28 mouse cellular contexts compared by ENCODE assay signal in genomic region chr5:125199086-125199485, GRCm38 (mm10).
"Had no signal": no experiment of that assay in that cellular context is flagged by ENCODE, and none has a peak within 500 bp of the region (broad histone marks: within the 10 kb centered on the region; RNA-seq: fewer than 3 reads in every experiment).

No protein-coding gene starts in this region.

- H3K4me3 ChIP-seq: embryonic facial prominence, embryonic 10.5 days; embryonic facial prominence, embryonic 12.5 days; embryonic facial prominence, embryonic 13.5 days; embryonic facial prominence, embryonic 15.5 days; erythroblast, embryonic 14.5 days; forebrain, embryonic 10.5 days; forebrain, embryonic 12.5 days; forebrain, embryonic 13.5 days; forebrain, embryonic 15.5 days; gastrocnemius, adult 2 months had no signal

- H3K36me3 ChIP-seq: embryonic facial prominence, embryonic 10.5 days; embryonic facial prominence, embryonic 12.5 days; embryonic facial prominence, embryonic 13.5 days; embryonic facial prominence, embryonic 15.5 days; forebrain, embryonic 10.5 days; forebrain, embryonic 12.5 days; forebrain, embryonic 15.5 days had no signal

- H3K27ac ChIP-seq: embryonic facial prominence, embryonic 10.5 days; embryonic facial prominence, embryonic 12.5 days; embryonic facial prominence, embryonic 13.5 days; embryonic facial prominence, embryonic 15.5 days; forebrain, embryonic 12.5 days; forebrain, embryonic 13.5 days; forebrain, embryonic 15.5 days; gastrocnemius, adult 2 months had no signal

- ATAC-seq: forebrain, embryonic 13.5 days; forebrain, embryonic 14.5 days; forebrain, embryonic 15.5 days; forebrain, embryonic 16.5 days; forebrain, postnatal 0 days had no signal

- H3K4me2 ChIP-seq: embryonic facial prominence, embryonic 12.5 days; embryonic facial prominence, embryonic 13.5 days; embryonic facial prominence, embryonic 15.5 days; forebrain, embryonic 12.5 days; forebrain, embryonic 13.5 days; forebrain, embryonic 15.5 days had no signal

- H3K9ac ChIP-seq: embryonic facial prominence, embryonic 12.5 days; embryonic facial prominence, embryonic 13.5 days; embryonic facial prominence, embryonic 15.5 days; forebrain, embryonic 12.5 days; forebrain, embryonic 13.5 days; forebrain, embryonic 15.5 days; forebrain, postnatal 0 days had no signal

- H3K27me3 ChIP-seq: embryonic facial prominence, embryonic 12.5 days; embryonic facial prominence, embryonic 13.5 days; embryonic facial prominence, embryonic 15.5 days; forebrain, embryonic 12.5 days; forebrain, embryonic 13.5 days; forebrain, embryonic 15.5 days had no signal

- H3K9me3 ChIP-seq: embryonic facial prominence, embryonic 10.5 days; embryonic facial prominence, embryonic 12.5 days; embryonic facial prominence, embryonic 13.5 days; embryonic facial prominence, embryonic 15.5 days; forebrain, embryonic 10.5 days; forebrain, embryonic 12.5 days; forebrain, embryonic 15.5 days had no signal

- DNase-seq: cerebellum, adult 2 months; cerebellum, adult 8-10 months; cerebellum, adult 9-10 months; cerebellum, adult 9-11 months; cerebellum, postnatal 10 days; cerebellum, postnatal 14 days; cerebellum, postnatal 25 days; cerebellum, postnatal 36 days; embryo, embryonic 11 days; forebrain, postnatal 0 days; gastrocnemius, adult 2 months; gastrocnemius, postnatal 10 days; gastrocnemius, postnatal 14 days; gastrocnemius, postnatal 25 days; gastrocnemius, postnatal 36 days; heart, adult 11 months; heart, adult 18-20 months had no signal
